Mouse (Mus musculus) cerebellum, adult 2 months (tissue): ENCODE data around the gene Pbx1. TPM values are rescaled to one million over a fixed set of nuclear protein-coding genes. Genes with fewer than 3 reads are reported as not detected.
A peak's percentile ranks its signal among the peaks of the same experiment; 100 is the strongest.

Experiments
- DNase-seq, 2 experiments: peaks; one replicate each; pipeline ENCODE4 v3.0.0; 2021
- H3K27ac ChIP-seq: fragments of 200-500 bp; 2 replicates; pipeline ENCODE4 v1.5.1; 2012; ENCODE audit warnings: low read length, control low read depth, inconsistent platforms; ENCODE audit not compliant: insufficient read depth
- H3K27me3 ChIP-seq: fragments of 200-500 bp; 2 replicates; pipeline ENCODE4 v1.6.1; 2012; ENCODE audit warnings: inconsistent platforms, mild to moderate bottlenecking, low read length, moderate library complexity; ENCODE audit not compliant: control insufficient read depth, insufficient read depth
- H3K4me1 ChIP-seq: fragments of 200-500 bp; 2 replicates; pipeline ENCODE4 v1.6.1; 2011; ENCODE audit warnings: low read length; ENCODE audit not compliant: control insufficient read depth, insufficient read depth
- H3K4me3 ChIP-seq: fragments of 200-500 bp; replicated peaks from 2 replicates; pipeline ENCODE3; 2011; ENCODE audit warnings: mild to moderate bottlenecking, low read depth, low read length, control low read depth; ENCODE audit not compliant: insufficient read depth
- CTCF ChIP-seq: fragments of 200-500 bp; IDR thresholded peaks from 2 replicates; pipeline ENCODE4 v1.5.1; 2011; ENCODE audit warnings: low read depth, mild to moderate bottlenecking, control low read depth, low read length, moderate library complexity, borderline replicate concordance; ENCODE audit not compliant: insufficient read depth
- POLR2A ChIP-seq: fragments of 200-500 bp; IDR thresholded peaks from 2 replicates; pipeline ENCODE4 v1.6.1; 2011; ENCODE audit warnings: low read length, control low read depth, borderline replicate concordance; ENCODE audit not compliant: insufficient read depth
- WGBS: fragments of 180-500 bp; shearing (Covaris S2); methylation state at CpG from one replicate; pipeline ENCODE4 v1.1.7; 2018; 5-methylcytosine and 5-hydroxymethylcytosine counted together
- polyA plus RNA-seq: library from polyadenylated mRNA; depleted of rRNA; stranded (reverse); fragments of >200 nt; gene quantifications from 2 replicates; pipeline ENCODE4 v1.2.3, GENCODE M21; 2012

Gene Pbx1
- polyA plus RNA-seq, 1 experiment, result 34.9 TPM

GRCm38 (mm10) chr1:168390748-168391147 lies 41.3 kb downstream of the Pbx1 start:
- DNase-seq, result no peak
- Histone ChIP-seq H3K27ac (no peak overlapping the region), H3K4me1 (peaks cover 4% of the 10 kb centered on the region; the same call in 1 of the 2 replicates), H3K4me3 (no peak overlapping the region), H3K27me3 (no peaks in the 10 kb centered on the region)
- TF ChIP-seq CTCF, result no peak
- no peak for TF ChIP-seq POLR2A

GRCm38 (mm10) chr1:168386159-168386558 lies 45.9 kb downstream of the Pbx1 start:
- WGBS, result 65% methylated on average over 6 of the region's 6 CpGs
- no peak for DNase-seq
- peaks cover 17% of the 10 kb centered on the region for H3K4me1 ChIP-seq
- no peak overlapping the region for H3K4me3 ChIP-seq
- no peak overlapping the region for H3K27ac ChIP-seq
- H3K27me3 ChIP-seq, result no peaks in the 10 kb centered on the region
- no peak for TF ChIP-seq POLR2A
- TF ChIP-seq CTCF, result no peak

GRCm38 (mm10) chr1:168384594-168384955 lies 47.5 kb downstream of the Pbx1 start:
- Histone ChIP-seq H3K27me3 (no peaks in the 10 kb centered on the region), H3K4me3 (no peak overlapping the region), H3K27ac (no peak overlapping the region), H3K4me1 (peaks cover 27% of the 10 kb centered on the region)
- no peak for TF ChIP-seq CTCF
- TF ChIP-seq POLR2A, result no peak
- no peak for DNase-seq
- 65% methylated on average over 6 of the region's 6 CpGs for WGBS

- Histone ChIP-seq H3K27me3 (no peaks in the 10 kb centered on the region), H3K4me3 (no peak overlapping the region), H3K4me1 (peaks cover 30% of the 10 kb centered on the region), H3K27ac (no peak overlapping the region)
- TF ChIP-seq CTCF (no peak), POLR2A (no peak)
- DNase-seq, result no peak
- 80% methylated on average over 5 of the region's 5 CpGs for whole genome bisulfite sequencing
Observed at GRCm38 (mm10) chr1:168383832-168384593, 48.1 kb downstream of the Pbx1 start.

GRCm38 (mm10) chr1:168382823-168383157 lies 49.3 kb downstream of the Pbx1 start:
- Histone ChIP-seq H3K27ac (no peak overlapping the region), H3K4me1 (peaks cover 30% of the 10 kb centered on the region), H3K4me3 (no peak overlapping the region), H3K27me3 (no peaks in the 10 kb centered on the region)
- 64% methylated on average over 4 of the region's 4 CpGs for WGBS
- TF ChIP-seq POLR2A (no peak), CTCF (no peak)
- no peak for DNase-seq

GRCm38 (mm10) chr1:168382106-168382822 lies 49.8 kb downstream of the Pbx1 start:
- DNase-seq, result no peak
- no peaks in the 10 kb centered on the region for H3K27me3 ChIP-seq
- no peak overlapping the region for H3K4me3 ChIP-seq
- 71% methylated on average over 9 of the region's 9 CpGs for WGBS
- peaks cover 30% of the 10 kb centered on the region for H3K4me1 ChIP-seq
- no peak for TF ChIP-seq POLR2A
- no peak for TF ChIP-seq CTCF
- H3K27ac ChIP-seq, result no peak overlapping the region

- TF ChIP-seq POLR2A, result no peak
- no peak for TF ChIP-seq CTCF
- no peaks in the 10 kb centered on the region for H3K27me3 ChIP-seq
- WGBS, result 67% methylated on average over 4 of the region's 4 CpGs
- no peak overlapping the region for H3K4me3 ChIP-seq
- no peak for DNase-seq
- no peak overlapping the region for H3K27ac ChIP-seq
- H3K4me1 ChIP-seq, result peaks cover 30% of the 10 kb centered on the region
Observed at GRCm38 (mm10) chr1:168381451-168381850, 50.6 kb downstream of the Pbx1 start.

GRCm38 (mm10) chr1:168380241-168380770 lies 51.8 kb downstream of the Pbx1 start:
- H3K4me3 ChIP-seq, result peak overlapping the region; percentile 10
- TF ChIP-seq CTCF, result no peak
- no peak for TF ChIP-seq POLR2A
- no peak overlapping the region for H3K27ac ChIP-seq
- peaks cover 30% of the 10 kb centered on the region for H3K4me1 ChIP-seq
- H3K27me3 ChIP-seq, result no peaks in the 10 kb centered on the region
- DNase-seq, result peak; percentile 66 to 72
- WGBS, result 7% methylated on average over 9 of the region's 9 CpGs
